Mouse (Mus musculus): ENCODE measurements around the gene Ttyh3. TPM values are rescaled to one million over a fixed set of nuclear protein-coding genes. Genes with fewer than 3 reads are reported as not detected.

The Ttyh3 gene
- total RNA-seq, 2 experiments from 2014 or later, result 371 to 388 TPM

DNA sequence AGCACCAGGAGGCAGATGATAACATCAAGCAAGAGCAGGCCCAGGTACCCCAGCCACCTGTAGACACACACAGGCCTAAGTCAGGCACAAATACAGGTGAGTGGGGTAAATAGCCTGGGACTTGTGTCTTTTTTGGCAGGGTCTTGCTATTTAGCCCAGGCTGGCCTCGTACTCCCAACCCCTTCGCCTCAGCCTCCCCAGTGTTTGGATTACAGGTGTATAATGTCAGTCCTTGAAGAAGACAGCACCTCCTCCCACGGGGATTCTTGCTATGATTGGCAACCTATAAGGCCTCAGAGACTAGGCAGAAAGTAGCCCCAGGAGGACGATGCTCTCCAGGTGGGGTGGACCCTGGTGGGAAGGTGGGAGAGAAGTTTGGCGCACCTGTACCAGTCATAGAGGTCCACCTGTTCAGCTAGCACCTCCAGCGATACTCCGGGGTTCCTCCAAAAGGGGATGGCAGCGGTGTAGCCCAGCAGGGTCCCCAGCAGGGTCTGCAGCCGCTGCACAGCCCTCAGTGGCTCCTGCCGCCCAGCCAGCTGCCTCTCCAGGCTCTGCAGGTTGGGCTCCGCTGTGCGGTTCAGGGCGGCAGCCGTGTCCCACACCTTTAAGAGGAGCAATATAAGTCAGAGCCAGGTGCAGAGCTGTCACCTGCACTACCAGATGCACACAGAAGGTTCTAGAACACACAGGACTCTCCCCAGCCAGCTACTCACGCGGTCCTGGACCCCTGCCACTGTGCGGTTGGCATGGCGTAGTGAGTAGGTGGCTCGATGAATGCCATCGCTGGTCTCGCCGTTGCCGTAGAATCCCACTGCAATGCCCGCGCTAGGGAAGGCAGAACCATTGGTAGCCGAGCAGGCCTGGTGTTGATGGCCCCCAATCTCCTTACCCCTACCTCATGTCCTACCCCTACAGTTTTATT, 13.8 kb downstream of the Ttyh3 start:
- DNase-seq (ENCODE audit: low spot score in 2 of 2), result peak; percentile 72 to 76

DNA sequence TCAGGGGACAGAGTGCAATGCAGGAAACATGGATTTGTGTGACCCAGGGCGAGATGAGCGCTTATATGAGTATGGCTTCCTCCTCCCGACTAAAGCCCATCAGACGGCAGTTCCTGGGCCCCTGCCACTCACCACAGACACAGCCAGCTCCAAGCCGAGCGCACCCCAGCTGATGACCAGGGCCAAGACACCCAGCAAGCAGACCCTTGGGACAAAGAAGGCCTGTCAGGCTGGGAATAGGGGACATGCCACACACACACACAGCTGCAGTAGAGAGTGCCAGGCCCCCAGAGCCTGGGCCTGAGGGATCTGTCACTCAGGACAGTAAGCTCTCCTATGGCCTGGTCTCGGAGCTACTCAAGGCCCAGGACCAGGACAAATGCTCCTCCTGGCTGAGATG, 15.4 kb downstream of the Ttyh3 start:
- peak in 1 of 2 experiments; percentile 67 for DNase-seq (ENCODE audit: low spot score in 2 of 2)

DNA sequence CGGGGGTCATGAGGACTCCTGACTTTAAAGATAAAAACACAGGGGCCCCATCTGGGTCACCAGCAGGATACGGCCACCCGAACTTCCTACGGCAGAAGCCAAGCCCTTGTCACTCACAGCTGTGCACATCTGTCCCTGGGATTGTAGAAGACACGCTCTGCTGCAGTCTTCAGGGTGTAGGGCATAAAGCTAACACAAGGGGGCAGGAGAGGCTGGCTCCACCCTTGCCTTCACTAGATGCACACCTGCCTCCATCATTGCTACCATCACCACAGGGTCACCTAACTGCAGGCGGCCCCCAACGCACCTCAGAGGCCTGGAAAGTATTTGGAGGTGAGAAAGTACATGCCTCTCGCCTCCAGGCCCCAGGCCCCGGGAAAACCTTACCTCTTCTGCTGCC, 19.8 kb downstream of the Ttyh3 start:
- no peak for DNase-seq (ENCODE audit: low spot score in 2 of 2)

DNA sequence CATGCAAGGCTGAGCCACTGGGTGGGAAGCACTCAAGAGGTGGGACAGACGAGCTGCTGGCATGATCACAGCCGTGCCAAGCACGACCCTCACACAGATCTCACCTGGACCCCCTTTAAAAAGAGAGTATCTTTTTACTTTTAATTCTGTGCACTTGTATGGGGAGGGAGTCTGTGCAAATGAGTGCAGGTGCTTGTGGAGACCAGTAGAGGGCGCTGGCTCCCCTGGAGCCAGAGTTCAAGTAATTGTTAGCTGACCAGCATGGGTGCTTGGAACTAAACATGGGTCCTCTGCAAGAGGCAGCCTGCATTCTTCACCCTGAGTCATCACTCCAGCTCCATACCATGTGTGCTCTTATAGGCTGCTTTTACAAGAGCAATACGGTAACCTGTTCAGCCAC, 21.3 kb downstream of the Ttyh3 start:
- no peak for DNase-seq (ENCODE audit: low spot score in 2 of 2)

DNA sequence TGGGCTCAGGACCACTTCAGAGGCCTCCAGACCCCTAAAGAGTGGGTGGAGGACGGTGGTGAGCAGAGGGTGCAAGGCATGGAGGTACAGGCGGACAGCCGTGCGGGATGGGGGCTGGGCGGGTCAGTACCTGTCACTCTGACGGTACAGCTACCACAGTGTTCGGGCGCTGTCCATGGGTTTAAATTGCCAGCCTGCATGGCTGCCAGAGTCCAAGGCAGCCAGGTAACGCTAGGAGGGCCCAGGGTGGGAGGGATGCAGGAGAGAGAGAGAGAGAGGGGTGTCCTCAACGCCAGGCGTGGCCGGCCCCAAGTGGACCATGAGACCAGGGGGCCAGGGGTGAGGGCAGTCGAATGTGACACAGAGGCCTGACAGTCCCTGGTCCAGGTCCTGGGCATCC, 23.9 kb downstream of the Ttyh3 start:
- DNase-seq (ENCODE audit: low spot score in 2 of 2), result no peak

DNA sequence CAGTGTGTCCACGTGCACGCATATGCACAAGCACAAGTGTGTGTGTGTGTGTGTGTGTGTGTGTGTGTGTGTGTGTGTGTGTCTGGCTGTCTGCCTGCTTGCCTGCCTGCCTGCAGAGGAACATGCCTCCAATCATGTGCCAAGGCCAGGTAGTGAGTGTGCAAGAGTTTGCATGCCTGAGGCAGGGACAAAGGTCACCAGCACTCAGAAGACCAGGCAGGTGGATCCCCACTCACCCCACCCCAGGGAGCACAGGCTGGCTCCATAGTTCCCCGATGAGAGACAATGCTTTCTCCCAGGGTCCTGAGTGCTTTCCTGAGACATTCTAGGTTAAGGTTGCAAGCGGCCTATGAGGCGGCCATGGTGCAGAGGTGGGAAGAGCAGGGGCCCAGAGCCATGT, 24.6 kb downstream of the Ttyh3 start:
- DNase-seq (ENCODE audit: low spot score in 2 of 2), result no peak

DNA sequence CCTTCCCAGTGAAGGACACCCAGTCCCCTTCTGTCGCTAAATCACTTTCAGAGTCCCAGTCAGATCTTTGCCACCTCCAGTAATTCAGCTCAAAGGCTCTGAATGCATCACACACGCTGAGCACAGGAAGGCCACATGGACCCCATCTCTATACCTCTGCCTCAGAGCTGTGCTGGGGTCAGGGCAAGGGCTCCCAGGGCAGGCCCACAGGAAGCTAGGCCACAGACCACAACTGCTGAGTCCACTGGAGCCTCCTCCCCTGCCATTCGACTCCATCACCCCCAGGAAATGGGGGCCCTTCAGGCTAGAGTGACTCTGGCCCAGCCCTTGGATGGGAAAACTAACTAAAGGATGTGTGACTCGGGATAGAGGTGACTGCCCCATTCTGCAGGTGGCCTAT, 25.0 kb downstream of the Ttyh3 start:
- DNase-seq (ENCODE audit: low spot score in 2 of 2), result no peak

DNA sequence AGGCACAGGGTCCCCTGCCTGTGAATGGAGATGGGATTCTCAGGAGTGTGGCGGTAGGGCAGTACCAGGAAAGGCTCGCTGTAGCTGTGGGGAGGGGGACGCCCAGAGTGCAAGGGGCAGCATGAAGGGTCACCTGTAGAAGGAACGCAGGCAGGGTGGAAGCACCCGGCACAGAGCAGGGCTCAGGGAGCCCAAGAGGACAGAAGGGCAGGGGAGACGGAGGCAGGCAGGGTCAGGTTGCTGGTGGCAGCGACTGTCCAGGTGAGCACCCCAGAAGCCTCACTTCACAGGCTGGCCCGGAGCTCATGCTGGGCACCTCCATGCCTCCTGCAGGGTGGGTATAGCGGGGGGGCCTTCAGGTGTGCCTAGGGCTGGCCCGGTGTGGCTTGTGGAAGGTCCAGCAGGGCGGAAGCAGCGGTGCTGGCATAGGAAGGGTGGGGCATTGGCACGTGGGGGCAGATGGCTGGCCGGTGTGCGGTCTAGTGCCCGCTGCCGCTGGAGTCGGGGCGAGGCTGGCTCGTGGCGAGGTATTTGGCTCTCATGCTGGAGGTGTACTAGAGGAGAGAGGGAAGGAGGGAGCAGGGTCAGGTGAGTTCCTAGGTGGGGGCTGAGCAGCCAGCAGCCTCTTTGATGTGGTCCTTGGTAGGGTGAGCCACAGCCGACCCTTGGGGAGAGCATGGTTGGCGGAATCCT, 25.7 kb downstream of the Ttyh3 start:
- DNase-seq (ENCODE audit: low spot score in 2 of 2), result no peak

DNA sequence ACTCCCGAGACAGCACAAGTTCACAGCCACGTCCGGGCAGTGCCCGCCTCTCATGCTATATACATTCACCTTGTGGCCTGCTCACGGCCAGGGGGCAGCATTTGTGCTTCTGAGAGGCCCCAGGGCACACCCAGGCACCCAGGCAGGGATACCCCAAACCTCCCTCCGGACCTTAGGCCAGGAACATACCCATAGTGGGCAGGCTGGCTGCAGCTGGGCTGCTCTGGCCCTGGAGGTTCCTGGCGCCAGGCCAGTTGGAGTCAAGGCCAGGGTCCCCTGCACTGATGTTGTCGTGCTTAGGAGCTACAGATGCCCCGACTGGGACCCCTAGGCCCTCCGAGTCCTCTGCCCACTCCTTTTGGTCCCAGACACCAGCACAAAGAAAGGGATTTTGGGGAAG, 27.3 kb downstream of the Ttyh3 start:
- DNase-seq (ENCODE audit: low spot score in 2 of 2), result no peak

DNA sequence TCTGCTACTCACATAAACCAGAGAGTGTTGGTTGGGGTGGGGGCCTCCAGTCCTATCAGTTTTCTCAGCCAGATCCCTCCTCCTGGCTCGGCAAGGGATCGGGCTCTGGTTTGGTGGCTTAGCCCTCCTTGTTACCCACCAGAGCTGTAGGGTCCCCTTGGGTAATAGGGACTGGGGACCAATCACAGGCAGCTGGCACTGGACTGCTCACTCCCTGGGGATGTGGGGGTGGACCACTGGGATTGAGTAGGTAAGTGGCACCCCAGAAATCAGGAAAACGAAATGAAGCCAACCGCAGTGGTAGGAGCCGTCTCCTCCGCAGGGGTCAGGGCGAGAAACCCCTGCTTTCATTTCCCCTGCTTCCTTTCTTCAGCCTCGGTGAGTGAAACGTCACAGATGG, 27.7 kb downstream of the Ttyh3 start:
- DNase-seq (ENCODE audit: low spot score in 2 of 2), result no peak

DNA sequence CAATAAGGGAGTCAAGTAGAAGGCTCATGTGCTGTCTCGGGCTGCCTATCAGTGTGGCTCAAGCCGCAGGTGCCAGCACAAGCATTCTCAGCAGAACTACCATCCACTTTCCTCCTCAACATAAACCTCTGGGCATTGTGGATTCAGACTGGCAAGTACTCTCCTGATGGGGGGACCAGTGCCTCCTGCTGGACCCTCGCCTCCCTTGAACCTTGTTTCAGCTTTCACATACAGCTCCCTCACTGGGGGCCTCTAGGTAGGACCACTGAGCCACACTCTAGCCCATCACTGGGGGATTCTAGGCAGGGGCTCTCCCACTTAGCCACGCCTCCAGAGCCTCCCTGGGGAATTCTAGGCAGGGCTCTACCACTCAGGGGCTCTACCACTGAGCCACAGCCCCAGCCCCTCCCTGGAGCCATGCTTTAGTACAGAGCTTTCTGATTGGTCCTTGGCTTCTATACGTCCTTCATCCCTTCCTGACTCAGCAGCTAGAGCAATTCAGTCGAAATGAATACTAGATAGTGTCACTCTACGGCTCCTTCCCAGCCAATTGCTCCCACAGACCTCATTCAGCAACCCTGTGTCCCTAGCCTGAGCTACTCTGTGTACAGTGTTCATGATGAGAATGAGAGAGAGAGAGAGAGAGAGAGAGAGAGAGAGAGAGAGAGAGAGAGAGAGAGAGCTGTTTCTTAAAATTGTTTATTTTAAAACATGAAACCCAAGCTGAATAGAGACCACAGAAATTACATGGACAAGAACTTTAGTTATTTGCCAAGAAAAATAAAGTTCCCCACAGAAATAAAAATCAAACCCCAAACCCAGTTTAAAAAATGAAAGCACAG, 28.7 kb downstream of the Ttyh3 start:
- DNase-seq (ENCODE audit: low spot score in 2 of 2), result peak in 1 of 2 experiments; percentile 41

DNA sequence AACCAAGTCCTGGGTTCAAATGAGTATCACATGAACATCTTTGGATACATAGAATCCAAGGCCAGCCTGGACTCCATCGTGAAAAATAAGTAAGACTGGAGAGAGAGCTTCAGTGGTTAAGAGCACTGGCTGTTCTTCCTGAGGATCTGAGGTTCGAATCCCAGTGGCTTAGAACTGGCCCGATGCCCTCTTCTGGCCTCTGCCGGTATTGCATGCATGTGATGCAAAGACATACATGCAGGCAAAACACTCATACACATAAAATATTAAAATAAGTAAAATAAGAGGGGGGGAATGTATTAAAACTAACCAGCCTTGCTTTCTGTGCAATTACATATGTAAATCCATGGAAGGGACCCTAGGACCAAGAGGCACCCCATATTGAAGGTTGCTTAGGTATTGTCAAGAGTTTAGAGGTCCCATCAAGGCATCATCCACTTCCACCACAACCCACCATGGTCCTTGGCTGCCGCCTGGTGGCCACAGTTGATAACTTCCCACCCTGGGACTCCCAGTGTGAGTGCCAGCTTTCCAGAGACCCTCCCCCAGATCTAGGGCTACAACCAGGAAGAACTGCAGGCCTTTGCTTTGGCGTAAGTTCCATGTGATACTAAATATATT, 29.6 kb downstream of the Ttyh3 start:
- peak; percentile 85 to 86 for DNase-seq (ENCODE audit: low spot score in 2 of 2)

DNA sequence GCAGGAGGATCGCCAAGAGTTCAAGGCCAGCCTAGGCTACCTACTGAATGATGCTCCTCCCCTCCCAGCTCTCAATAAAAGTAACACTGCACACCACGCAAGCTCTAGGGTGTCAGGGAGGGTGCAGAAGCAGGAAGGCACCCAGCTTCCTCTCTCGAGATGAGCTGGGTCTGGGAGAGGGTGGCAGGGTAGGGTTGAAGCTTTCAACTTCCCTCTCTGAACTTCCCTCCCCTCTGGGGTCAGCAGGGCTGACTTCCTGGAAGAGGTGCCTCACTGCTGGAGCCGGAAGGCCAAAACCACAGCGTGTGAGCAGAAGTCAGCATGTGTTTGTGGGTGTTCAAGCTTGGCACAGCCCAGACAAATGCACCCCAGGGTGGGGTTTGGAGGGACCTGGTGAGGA, 31.1 kb downstream of the Ttyh3 start:
- DNase-seq (ENCODE audit: low spot score in 2 of 2), result peak in 1 of 2 experiments; percentile 32

DNA sequence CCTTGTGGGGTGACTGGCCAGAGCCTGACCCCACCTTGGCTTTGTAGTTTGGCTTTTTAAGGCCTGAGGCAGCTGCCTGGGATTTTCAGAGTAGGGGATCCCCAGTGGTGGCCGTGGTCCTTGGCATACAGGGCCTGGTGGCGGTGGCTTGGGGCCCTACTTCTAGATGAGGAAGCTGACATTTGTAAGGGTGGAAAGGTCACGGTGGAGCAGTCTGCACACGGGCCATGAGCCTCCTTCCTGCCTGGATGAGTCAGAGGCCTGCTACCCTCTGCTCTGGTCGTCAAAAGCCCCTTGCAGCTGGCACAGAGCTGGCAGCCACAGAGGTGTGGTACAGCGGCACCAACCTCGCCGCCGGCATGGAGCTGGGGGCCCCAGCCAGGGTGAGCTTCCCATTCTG, 32.1 kb downstream of the Ttyh3 start:
- peak in 1 of 2 experiments; percentile 9 for DNase-seq (ENCODE audit: low spot score in 2 of 2)

DNA sequence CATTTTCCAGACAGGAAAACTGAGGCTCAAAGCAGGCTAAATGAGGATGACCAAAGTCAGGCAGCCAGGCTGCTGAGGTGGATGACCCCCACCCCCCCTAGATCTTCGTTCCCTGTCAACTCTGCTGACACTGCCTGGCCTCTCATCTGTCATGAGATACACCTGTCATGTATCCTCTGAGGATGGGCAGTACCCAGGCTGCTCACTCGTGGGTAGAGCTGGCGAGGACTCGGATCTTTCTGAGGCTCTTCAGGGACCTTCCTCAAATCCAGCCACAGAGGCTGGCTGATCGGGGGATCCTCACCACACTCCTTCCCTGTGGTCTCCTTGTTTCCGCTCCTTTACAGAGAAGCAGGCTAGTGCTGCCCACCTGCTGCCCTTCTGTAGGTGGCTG, 32.7 kb downstream of the Ttyh3 start:
- no peak for DNase-seq (ENCODE audit: low spot score in 2 of 2)

DNA sequence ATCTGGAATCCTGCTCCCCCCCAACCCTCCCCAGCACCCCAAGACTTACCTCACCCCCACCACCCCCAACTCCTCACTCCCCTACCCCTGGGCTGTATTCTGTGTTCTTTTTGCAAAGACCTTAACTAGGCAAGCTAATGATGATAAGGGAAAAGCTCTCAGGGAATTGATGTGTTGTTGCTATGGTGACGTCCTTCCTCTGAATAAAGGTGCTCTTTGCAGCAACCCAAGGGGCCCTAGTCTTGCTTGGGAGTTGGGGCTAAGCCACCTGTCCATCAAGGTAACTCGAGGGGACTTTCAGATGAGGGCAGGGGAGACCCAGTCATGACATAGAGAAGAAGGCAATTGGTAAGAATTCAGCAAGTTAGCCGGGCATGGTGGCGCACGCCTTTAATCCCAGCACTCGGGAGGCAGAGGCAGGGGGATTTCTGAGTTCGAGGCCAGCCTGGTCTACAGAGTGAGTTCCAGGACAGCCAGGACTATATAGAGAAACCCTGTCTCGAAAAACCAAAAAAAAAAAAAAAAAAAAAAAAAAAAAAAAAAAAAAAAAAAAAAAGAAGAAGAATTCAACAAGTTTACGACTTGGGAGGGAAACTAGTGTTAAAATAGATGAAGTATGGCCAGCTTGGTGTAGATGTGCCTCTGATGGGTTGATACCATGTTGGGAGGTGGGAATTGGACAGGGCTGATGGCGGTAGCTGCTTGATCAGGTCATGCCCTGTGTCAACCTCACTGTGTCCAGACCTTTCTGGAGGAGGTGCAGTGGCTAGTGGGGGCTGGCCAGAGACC, 33.3 kb downstream of the Ttyh3 start:
- DNase-seq (ENCODE audit: low spot score in 2 of 2), result no peak

DNA sequence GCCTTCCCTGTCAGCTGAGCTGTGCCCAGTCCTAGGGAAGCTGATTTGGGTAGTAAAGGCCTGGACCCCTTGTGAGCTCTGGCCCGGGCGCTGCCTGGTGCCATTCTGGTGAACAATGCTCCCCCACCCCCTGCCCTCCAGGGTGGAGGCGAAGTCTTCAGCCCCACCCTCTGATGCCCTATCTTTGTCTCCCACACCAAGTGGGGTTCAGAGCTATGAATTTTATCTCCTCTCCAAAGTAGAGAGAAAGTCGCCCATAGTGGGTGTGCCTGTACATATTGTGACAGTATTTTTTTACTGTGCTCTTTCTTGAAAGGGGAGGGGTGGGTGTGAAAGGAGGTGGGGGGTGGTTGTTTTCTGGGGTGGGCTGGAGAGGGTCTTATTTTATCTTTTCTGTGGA, 34.0 kb downstream of the Ttyh3 start:
- DNase-seq (ENCODE audit: low spot score in 2 of 2), result no peak

DNA sequence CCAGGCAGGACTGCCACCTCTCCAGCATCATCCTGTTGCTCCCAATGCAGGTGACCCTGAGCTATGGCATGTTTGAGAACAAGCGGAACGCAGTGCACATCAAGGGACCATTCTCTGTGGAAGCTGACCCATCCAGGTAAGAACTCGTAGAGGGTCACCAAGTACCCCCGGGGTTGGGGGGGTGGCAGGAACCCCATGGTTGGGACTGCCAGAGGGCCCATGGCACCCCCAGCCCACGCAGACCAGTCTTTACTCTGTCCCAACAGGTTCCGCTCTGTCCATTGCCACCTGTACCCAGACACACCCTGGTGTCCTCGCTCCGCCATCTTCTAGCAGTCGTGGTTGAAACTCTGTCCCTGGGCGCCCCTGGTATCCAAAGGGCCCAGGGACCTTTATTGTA, 34.7 kb downstream of the Ttyh3 start:
- DNase-seq (ENCODE audit: low spot score in 2 of 2), result no peak

DNA sequence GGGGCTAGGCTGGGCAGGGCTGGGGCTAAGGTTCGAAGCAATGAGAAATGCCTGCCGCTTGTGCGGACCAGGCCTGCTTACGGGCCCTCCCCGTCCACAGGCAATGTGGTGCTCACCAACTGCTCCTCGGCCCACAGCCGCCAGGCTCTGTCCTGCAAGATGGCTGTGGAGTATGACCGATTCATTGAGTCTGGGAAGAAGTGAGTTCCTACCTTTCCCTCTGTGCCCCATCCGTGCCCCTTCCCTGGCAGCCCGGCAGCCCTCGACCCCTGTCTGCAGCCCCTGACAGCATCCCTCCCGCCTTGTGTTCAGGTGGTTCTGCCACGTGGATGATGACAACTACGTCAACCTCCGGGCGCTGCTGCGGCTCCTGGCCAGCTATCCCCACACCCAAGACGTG, 36.6 kb downstream of the Ttyh3 start:
- peak in 1 of 2 experiments; percentile 9 for DNase-seq (ENCODE audit: low spot score in 2 of 2)

DNA sequence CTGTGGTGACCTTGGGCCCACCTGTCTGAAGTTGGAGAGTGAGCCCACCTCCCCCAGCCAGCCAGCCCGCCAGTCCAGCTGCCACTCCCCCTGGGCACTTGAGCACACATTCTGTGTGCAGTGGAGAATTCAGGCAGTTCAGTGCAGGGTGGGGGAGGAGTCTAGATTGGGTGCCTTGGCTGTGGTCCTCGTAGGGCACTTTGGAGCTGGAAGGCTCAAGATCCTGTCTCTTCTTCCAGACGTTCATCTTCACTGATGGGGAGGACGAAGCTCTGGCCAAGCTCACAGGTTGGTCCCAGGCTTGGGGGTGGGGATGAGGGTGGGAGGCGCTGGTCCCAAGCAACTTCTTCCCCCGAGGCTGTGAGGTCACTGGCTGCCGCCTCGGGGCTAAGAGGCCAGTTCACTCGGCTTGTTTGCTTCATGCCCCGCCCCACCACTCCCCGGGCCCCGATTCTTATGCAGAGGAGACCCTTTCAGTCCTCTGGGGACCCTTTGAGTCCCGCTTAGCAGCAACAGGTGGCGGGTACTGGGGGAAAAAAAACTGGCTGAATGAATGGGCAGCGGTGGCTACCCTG, 37.1 kb downstream of the Ttyh3 start:
- peak in 1 of 2 experiments; percentile 14 for DNase-seq (ENCODE audit: low spot score in 2 of 2)

Measured in layer of hippocampus, postnatal 10 days (tissue).